Mouse (Mus musculus): Measurements from ENCODE around the gene Popdc2.

GRCm38 (mm10) chr16:38390322-38390721 is 28.3 kb downstream of the Popdc2 start:
- TF ChIP-seq CTCF (IDR thresholded peaks at IDR 0.05; ENCODE audit: extremely low read depth, insufficient read depth, insufficient read length, insufficient replicate concordance), result no peak
- no peak for TF ChIP-seq POLR2A (IDR thresholded peaks at IDR 0.05; ENCODE audit: low read depth, low read length)

All from spleen, adult 2 months (tissue).